In the genomic region with DNA sequence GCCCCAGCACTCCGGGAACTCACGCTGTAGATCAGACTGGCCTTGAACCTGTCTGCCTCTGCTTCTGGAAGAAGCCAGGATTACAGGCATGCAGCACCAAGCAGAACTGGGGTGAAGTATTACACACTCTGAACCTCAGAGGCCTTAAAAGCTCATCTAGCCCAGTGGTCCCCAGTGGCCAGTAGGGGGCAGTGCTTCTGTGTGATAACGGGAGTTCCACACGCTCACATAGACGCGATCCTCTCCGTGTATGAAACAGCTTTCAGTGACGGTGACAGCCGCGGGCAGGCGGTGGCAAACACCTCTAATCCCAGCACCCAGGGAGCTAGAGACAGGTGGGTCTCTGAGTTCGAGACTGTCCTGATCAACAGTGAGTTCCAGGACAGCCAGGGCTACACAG, we compare ENCODE assay signal across 17 mouse cellular contexts. TPM values are rescaled to one million over a fixed set of nuclear protein-coding genes. Genes with fewer than 3 reads are reported as not detected.
A peak's percentile ranks its signal among the peaks of the same experiment; 100 is the strongest.
DNase-seq lines count a peak whose midpoint lies in the region; ATAC-seq and TF ChIP-seq lines count a peak whose summit lies in the region.
"Had no signal": no experiment of that assay in that cellular context is flagged by ENCODE, and none has a peak within 500 bp of the region (broad histone marks: within the 10 kb centered on the region; RNA-seq: fewer than 3 reads in every experiment).

No protein-coding gene starts in this region.

- H3K27me3 ChIP-seq in thymus, adult 2 months (ENCODE audit: control insufficient read depth, insufficient read depth, low read length): no peaks in the 10 kb centered on the region
- no peaks in the 10 kb centered on the region for H3K27me3 ChIP-seq in Patski
- H3K27me3 ChIP-seq in cerebellum, adult 2 months (ENCODE audit: control insufficient read depth, insufficient read depth, low read length): no peaks in the 10 kb centered on the region
- H3K27me3 ChIP-seq: embryonic facial prominence, embryonic 13.5 days; neural tube, embryonic 13.5 days had no signal

- H3K4me3 ChIP-seq in left cerebral cortex, adult 2 months: no peak overlapping the region
- no peak overlapping the region for H3K4me3 ChIP-seq in thymus, adult 2 months (ENCODE audit: control insufficient read depth, insufficient read depth, low read length)
- no peak overlapping the region for H3K4me3 ChIP-seq in cerebellum, adult 2 months (replicated peaks; ENCODE audit: insufficient read depth, low read depth, low read length)
- H3K4me3 ChIP-seq: embryonic facial prominence, embryonic 13.5 days; limb, embryonic 10.5 days; neural tube, embryonic 13.5 days had no signal

- intact Hi-C loops in left cerebral cortex, adult 2 months (cut with DNase I): no loop called here
- intact Hi-C loops in left cerebral cortex, postnatal 25 days (cut with DNase I): loop anchor here (10.0 kb wide), 1 partner anchor 184 kb away; a partner anchor contains a TSS

- no peak for DNase-seq in left cerebral cortex, adult 2 months (ENCODE audit: extremely low spot score in 1 of 2, low spot score in 2 of 2)
- no peak for DNase-seq in left cerebral cortex, adult 9 months (ENCODE audit: low spot score in 2 of 2)
- no peak for DNase-seq in thymus, adult 2 months
- no peak for DNase-seq in thymus, postnatal 0 days (ENCODE audit: low spot score)
- no peak for DNase-seq in Patski (ENCODE audit: low read depth, low spot score)
- DNase-seq in cerebellum, adult 2 months: no peak
- DNase-seq in left cerebral cortex, postnatal 25 days (ENCODE audit: low spot score in 2 of 2): no peak
- DNase-seq: adrenal gland, adult 8-10 months; cerebellum, postnatal 36 days; kidney, adult 18-20 months; midbrain, embryonic 14.5 days; thymus, postnatal 25 days had no signal

- H3K4me1 ChIP-seq in thymus, adult 2 months (replicated peaks; ENCODE audit: control insufficient read depth, insufficient read depth, low read length): peaks cover 4% of the 10 kb centered on the region
- H3K4me1 ChIP-seq in cerebellum, adult 2 months (ENCODE audit: control insufficient read depth, insufficient read depth, low read length): peaks cover 3% of the 10 kb centered on the region; the same call in 1 of the 2 replicates

- in situ Hi-C loops in Patski (cut with MboI; ENCODE audit: low pct_unique_long_range_greater_than_20kb): no loop called here

- peak; percentile 4 for TF ChIP-seq CTCF in left cerebral cortex, adult 2 months (IDR thresholded peaks at IDR 0.05)
- peak; percentile 31; the same call in 1 of the 2 replicates for TF ChIP-seq CTCF in thymus, adult 2 months (IDR thresholded peaks at IDR 0.05; ENCODE audit: borderline replicate concordance, control insufficient read depth, extremely low read depth, insufficient read depth, low read length, poor library complexity)
- TF ChIP-seq CTCF in Patski (IDR thresholded peaks at IDR 0.05): peak; percentile 54
- TF ChIP-seq CTCF in cerebellum, adult 2 months (IDR thresholded peaks at IDR 0.05; ENCODE audit: borderline replicate concordance, insufficient read depth, low read depth, low read length): no peak

- 98% methylated on average over 12 of the region's 12 CpGs for WGBS in thymus, adult 2 months
- WGBS in cerebellum, adult 2 months: 97% methylated on average over 12 of the region's 12 CpGs

- H3K36me3 ChIP-seq in thymus, adult 2 months (ENCODE audit: control insufficient read depth, insufficient read depth, low read length): no peaks in the 10 kb centered on the region
- H3K36me3 ChIP-seq: embryonic facial prominence, embryonic 13.5 days; limb, embryonic 10.5 days had no signal

- H3K27ac ChIP-seq in left cerebral cortex, adult 2 months: no peak overlapping the region
- no peak overlapping the region for H3K27ac ChIP-seq in thymus, adult 2 months (ENCODE audit: control insufficient read depth, insufficient read depth, low read length)
- no peak overlapping the region for H3K27ac ChIP-seq in cerebellum, adult 2 months (ENCODE audit: insufficient read depth, low read length)
- H3K27ac ChIP-seq: embryonic facial prominence, embryonic 13.5 days; limb, embryonic 10.5 days; neural tube, embryonic 13.5 days had no signal

- no peak for TF ChIP-seq POLR2A in thymus, adult 2 months (IDR thresholded peaks at IDR 0.05; ENCODE audit: control insufficient read depth, extremely low read depth, insufficient read depth, low read length, poor library complexity)
- TF ChIP-seq POLR2A in cerebellum, adult 2 months (IDR thresholded peaks at IDR 0.05; ENCODE audit: borderline replicate concordance, insufficient read depth, low read length): no peak

- POLR2A ChIA-PET in Patski (lab: Charles Lee): no interaction called here

- CTCF ChIA-PET in Patski (lab: Charles Lee): interaction anchor here (1.1 to 2.2 kb wide), 2 partner anchors 14 to 34 kb away, joined by 4 read pairs; a partner anchor contains a TSS

- no peak for ATAC-seq in Patski

RNA-seq across cellular contexts. Expression of a gene that starts 4.2 kb away (rescaled TPM):
- total RNA-seq in left cerebral cortex, adult 2 months (2021): 1 to 10 TPM; 1.7 to 2.9 TPM
- polyA plus RNA-seq in thymus, adult 2 months (2012; rRNA removed): 0.19 and 0.27 TPM in 2 replicates
- 1.3 and 1.5 TPM in 2 replicates for polyA plus RNA-seq in thymus, postnatal 0 days (2015; fragmentation: Nextera tagmentation; extraction: Ambion mirVana)
- 8.1 TPM for polyA plus RNA-seq in Patski (2021)
- polyA plus RNA-seq in cerebellum, adult 2 months (2012; rRNA removed): 5.1 and 6.9 TPM in 2 replicates
- total RNA-seq in left cerebral cortex, postnatal 25 days (2021): 1 to 10 TPM; 1.7 to 2.7 TPM

RNA-seq across cellular contexts. Expression of a gene that starts 4.4 kb away (rescaled TPM):
- 10 to 100 TPM; 50.9 to 54.2 TPM for total RNA-seq in left cerebral cortex, adult 2 months (2021)
- polyA plus RNA-seq in thymus, adult 2 months (2012; rRNA removed): 11.2 and 13.0 TPM in 2 replicates
- polyA plus RNA-seq in thymus, postnatal 0 days (2015; fragmentation: Nextera tagmentation; extraction: Ambion mirVana): 53.6 and 53.9 TPM in 2 replicates
- polyA plus RNA-seq in Patski (2021): 57.3 TPM
- 68.1 and 71.4 TPM in 2 replicates for polyA plus RNA-seq in cerebellum, adult 2 months (2012; rRNA removed)
- total RNA-seq in left cerebral cortex, postnatal 25 days (2021): 10 to 100 TPM; 50.8 to 57.1 TPM

RNA-seq across cellular contexts. Expression of a gene that starts 28.2 kb away (rescaled TPM):
- total RNA-seq in left cerebral cortex, adult 2 months (2021): under 1 TPM; 0.11 to 0.58 TPM
- 0.08 TPM in 1 of 2 replicates, not detected in the other for polyA plus RNA-seq in thymus, adult 2 months (2012; rRNA removed)
- polyA plus RNA-seq in thymus, postnatal 0 days (2015; fragmentation: Nextera tagmentation; extraction: Ambion mirVana): 0.13 and 0.20 TPM in 2 replicates
- polyA plus RNA-seq in Patski (2021): 0.23 TPM
- 0.29 and 0.34 TPM in 2 replicates for polyA plus RNA-seq in cerebellum, adult 2 months (2012; rRNA removed)
- total RNA-seq in left cerebral cortex, postnatal 25 days (2021): under 1 TPM; 0.30 to 0.78 TPM

RNA-seq across cellular contexts. Expression of a gene that starts 34.6 kb away (rescaled TPM):
- 1 to 10 TPM; 7.1 to 8.2 TPM for total RNA-seq in left cerebral cortex, adult 2 months (2021)
- 7.2 and 9.6 TPM in 2 replicates for polyA plus RNA-seq in thymus, adult 2 months (2012; rRNA removed)
- 14.5 and 16.1 TPM in 2 replicates for polyA plus RNA-seq in thymus, postnatal 0 days (2015; fragmentation: Nextera tagmentation; extraction: Ambion mirVana)
- 14.2 TPM for polyA plus RNA-seq in Patski (2021)
- 19.6 and 20.4 TPM in 2 replicates for polyA plus RNA-seq in cerebellum, adult 2 months (2012; rRNA removed)
- 10 to 100 TPM in 1 of 2 experiments, 1 to 10 TPM in 1; 9.2 to 14.3 TPM for total RNA-seq in left cerebral cortex, postnatal 25 days (2021)

RNA-seq across cellular contexts. Expression of a gene that starts 36.5 kb away (rescaled TPM):
- 1 to 10 TPM in 1 of 2 experiments, under 1 TPM in 1; 0.84 to 1.3 TPM for total RNA-seq in left cerebral cortex, adult 2 months (2021)
- not detected in 2 replicates for polyA plus RNA-seq in thymus, adult 2 months (2012; rRNA removed)
- not detected in 2 replicates for polyA plus RNA-seq in thymus, postnatal 0 days (2015; fragmentation: Nextera tagmentation; extraction: Ambion mirVana)
- not detected for polyA plus RNA-seq in Patski (2021)
- not detected in 2 replicates for polyA plus RNA-seq in cerebellum, adult 2 months (2012; rRNA removed)
- total RNA-seq in left cerebral cortex, postnatal 25 days (2021): 1 to 10 TPM; 1.3 to 1.4 TPM
- total RNA-seq: adrenal gland, adult 8-10 months; hematopoietic stem cell, adult 5-6 weeks had no signal
- polyA plus RNA-seq: embryonic facial prominence, embryonic 13.5 days; limb, embryonic 10.5 days; lung, embryonic 16.5 days; neural tube, embryonic 13.5 days had no signal
